Mouse (Mus musculus): ENCODE measurements around the gene Olfr524.
A peak's percentile ranks its signal among the peaks of the same experiment; 100 is the strongest.

The Olfr524 gene

DNA sequence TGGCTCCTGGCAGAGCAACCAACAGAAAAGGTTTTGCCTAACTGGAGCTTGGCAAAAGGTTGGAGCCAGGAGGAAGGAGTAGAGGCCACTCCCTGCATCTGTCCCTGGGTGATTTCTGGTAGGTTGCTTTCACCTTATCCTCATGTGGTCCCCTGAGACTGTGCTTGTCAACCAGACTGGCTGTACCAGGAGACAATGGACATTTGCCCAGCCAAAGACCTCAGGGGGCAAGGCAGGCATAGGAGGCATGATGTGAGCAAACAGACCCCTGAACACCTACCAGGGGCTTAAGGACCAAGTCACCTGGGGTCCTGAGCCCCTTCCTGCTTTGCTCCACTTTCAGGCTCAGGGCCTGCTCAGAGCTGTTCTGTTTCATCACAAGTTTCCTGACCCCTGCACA is at the start of gene Olfr524:
Gene Olfr524 (minus strand): TSS at position 101 of the 400 bp plus-strand sequence.
- DNase-seq: no peak

- DNase-seq: no peak
Measured at GRCm38 (mm10) chr7:140253780-140254299, 48.1 kb upstream of the Olfr524 start.

GRCm38 (mm10) chr7:140247216-140247615 is 41.5 kb upstream of the Olfr524 start, which contains the start of gene 5830411N06Rik:
5830411N06Rik (plus strand) TSS chr7:140247284.
- DNase-seq: no peak

- no peak for DNase-seq
Measured at GRCm38 (mm10) chr7:140233696-140234095, 27.9 kb upstream of the Olfr524 start.

- DNase-seq: no peak
Measured at GRCm38 (mm10) chr7:140231026-140231425, 25.3 kb upstream of the Olfr524 start.

GRCm38 (mm10) chr7:140228476-140228875 is 22.7 kb upstream of the Olfr524 start:
- no peak for DNase-seq

GRCm38 (mm10) chr7:140224209-140224608 is 18.4 kb upstream of the Olfr524 start:
- DNase-seq: no peak

GRCm38 (mm10) chr7:140220375-140220774 is 14.6 kb upstream of the Olfr524 start:
- DNase-seq: no peak

DNA sequence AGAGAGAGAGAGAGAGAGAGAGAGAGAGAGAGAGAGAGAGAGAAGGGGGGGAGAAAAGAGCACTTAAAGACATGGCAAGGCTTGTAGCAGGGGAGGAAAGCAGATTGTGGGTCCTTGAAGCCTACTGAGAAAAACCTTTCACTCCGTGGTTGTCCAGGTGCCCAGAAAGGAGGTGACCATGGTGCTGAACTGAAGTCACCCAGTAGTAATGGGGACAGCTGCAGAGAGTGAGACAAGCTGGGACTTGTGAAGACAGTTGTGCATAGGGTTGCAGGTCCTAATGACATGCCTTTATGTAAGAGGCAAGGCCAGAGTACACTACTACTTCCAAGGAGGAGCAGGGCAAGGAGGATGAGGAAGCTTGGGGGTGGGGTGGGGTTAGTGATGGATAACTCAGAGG is 13.5 kb upstream of the Olfr524 start:
- DNase-seq: no peak

DNA sequence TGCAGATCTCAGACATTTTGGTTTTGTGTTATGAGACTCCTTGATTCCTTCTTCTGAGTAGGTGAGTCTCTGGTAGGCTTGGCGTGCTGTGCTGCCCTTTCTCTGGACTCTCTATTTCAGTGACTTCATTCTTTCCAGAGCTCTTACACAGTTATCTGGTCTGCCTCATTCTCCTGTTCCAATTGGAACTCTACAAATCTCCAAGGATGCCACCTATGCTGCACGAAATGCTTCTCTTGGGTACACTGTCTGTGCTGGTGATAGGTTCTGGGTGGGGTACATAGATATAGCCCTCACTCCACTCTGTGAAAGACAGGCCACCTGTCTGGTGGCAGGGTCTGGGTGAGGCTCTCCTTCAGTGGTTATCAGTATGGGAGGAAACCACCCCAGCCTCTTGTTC is 12.2 kb upstream of the Olfr524 start, which contains the start of gene Cd163l1:
Gene Cd163l1 (plus strand): TSS at position 301 of the 400 bp plus-strand sequence.
- no peak for DNase-seq

GRCm38 (mm10) chr7:140213841-140214240 is 8.1 kb upstream of the Olfr524 start:
- no peak for DNase-seq

- no peak for DNase-seq
Measured at GRCm38 (mm10) chr7:140208677-140209076, 2.9 kb upstream of the Olfr524 start.

DNA sequence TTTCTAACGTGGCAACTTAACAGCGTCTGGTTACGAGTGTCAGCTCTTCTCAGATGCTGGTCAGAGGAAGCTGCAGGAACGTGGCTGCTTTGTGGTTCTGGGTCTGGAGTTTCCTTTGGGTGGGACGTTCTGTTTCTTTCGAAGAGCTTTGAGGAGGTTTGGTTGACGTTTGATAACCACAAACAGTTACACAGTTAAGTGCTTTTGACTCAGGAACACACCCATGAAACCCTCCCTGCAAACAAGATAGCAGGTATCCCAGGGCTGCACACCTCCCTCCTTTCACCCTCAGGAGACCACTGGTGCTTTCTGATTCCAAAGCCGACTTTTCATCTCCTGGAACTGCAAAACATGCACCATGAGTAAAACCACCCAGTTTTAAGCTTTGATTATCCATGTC is 2.4 kb upstream of the Olfr524 start:
- DNase-seq: no peak

DNA sequence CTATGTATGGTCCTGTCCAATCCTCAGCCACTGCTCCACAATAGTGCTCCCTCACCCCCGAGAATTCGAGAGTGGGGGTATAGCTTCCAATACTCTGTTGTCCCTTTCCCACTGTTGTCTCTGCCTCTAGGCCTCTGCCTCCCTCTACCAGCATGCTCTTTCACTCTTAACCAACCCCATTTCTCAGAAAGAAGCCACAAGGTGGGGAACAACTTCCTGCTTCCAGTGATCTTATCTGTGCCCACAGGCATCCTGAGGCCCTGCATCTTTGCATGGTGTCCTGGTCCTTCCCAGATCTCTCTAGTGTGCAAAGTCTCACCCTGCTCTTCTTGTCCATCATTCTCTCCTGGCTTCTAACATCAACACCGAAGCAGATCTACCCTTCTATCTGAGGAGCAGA is 1.1 kb upstream of the Olfr524 start:
- DNase-seq: no peak

DNA sequence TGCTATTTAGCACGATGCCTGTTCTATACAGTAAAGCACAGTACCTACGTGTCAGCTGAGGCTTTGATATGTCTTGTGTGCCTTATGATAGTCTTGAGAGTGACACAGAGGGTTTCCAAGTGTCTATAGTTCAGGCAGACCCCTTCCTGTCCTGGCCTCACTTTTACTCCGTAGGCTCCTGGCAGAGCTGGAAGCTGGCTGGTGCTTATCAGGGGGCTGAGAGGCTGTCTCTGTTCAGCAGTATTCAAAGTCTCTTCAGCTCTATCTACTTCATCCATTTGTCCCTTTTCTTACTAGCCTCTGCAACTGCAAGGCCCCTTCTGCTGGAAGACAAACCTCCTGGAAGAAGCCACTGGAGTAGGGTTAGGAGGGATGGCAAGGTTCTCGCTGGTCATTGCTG is 4.7 kb downstream of the Olfr524 start:
- DNase-seq: no peak

- no peak for DNase-seq
Measured at GRCm38 (mm10) chr7:140196002-140196401, 9.8 kb downstream of the Olfr524 start.

- no peak for DNase-seq
Measured at GRCm38 (mm10) chr7:140194031-140194430, 11.7 kb downstream of the Olfr524 start.

GRCm38 (mm10) chr7:140192851-140193250 is 12.9 kb downstream of the Olfr524 start:
- DNase-seq: no peak

DNA sequence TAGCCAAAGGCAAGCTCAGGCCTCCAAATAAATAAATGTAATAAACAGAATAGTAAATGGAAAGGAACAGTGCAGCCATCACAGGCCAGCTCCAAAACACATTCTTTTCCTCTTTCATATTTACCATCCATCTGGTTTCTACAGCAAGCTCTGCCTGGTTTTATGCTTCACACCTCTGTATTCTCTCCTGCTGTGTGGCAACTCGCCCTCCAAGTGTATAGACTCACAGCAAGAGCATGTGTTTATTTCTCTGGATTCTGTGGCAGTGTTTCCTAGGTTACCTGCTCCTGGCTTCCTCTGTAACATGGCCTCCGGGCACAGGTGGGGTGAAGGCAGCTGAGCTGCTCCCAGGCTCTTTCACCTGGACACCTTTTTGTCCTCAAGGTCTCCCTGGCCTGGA is 13.3 kb downstream of the Olfr524 start:
- DNase-seq: no peak

- no peak for DNase-seq
Measured at GRCm38 (mm10) chr7:140190435-140190834, 15.3 kb downstream of the Olfr524 start.

GRCm38 (mm10) chr7:140188391-140189328 is 17.1 kb downstream of the Olfr524 start:
- peak; percentile 24 for DNase-seq

- no peak for DNase-seq
Measured at GRCm38 (mm10) chr7:140187721-140188390, 17.9 kb downstream of the Olfr524 start.
